Mouse (Mus musculus) B cell, adult (primary cell): ENCODE measurements around the gene Gab2. TPM values are rescaled to one million over a fixed set of nuclear protein-coding genes. Genes with fewer than 3 reads are reported as not detected.

ENCODE experiments used
- total RNA-seq: library from RNA; stranded (reverse); gene quantifications from 4 replicates; pipeline ENCODE4 v1.2.4, GENCODE M21; 2023; ENCODE audit not compliant: inconsistent age

Gene Gab2
- total RNA-seq: 0.66 to 1.2 TPM (median 0.79 TPM) in 4 replicates

DNA sequence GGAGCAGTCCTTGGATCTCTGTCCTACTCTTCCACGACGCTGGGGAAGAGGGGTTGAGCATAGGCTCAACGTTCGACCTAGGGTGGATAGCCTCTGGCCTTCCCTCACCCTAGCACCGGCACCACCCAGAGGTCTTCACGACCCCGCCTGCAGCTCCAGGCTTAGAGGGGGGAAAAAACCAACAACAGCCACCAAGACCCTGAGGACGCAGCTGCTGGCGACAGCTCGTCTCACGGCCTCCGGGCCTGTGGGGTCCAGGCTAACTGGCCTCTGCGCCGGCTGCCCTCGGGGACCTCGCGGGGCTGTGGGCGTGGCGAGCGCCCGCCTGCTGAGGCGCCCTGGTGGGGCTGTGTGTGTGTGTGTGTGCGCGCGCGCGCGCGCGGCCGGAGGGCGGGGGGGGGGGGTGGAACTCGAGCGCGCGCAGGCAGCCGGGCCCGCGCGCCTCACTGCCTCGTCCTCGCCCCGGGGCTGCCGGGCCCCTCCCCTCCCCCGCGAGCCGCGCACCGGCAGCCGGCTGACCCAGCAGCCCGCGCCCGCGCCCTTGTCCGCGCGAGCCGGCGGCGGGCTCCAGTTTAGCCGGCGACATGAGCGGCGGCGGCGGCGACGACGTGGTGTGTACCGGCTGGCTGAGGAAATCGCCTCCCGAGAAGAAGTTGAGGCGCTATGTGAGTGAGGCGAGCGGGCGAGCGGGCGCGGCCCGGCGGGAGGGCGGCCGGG is at the start of gene Gab2:
Gene Gab2, plus strand, starts transcription at position 345 of the 717 bp plus-strand sequence.

DNA sequence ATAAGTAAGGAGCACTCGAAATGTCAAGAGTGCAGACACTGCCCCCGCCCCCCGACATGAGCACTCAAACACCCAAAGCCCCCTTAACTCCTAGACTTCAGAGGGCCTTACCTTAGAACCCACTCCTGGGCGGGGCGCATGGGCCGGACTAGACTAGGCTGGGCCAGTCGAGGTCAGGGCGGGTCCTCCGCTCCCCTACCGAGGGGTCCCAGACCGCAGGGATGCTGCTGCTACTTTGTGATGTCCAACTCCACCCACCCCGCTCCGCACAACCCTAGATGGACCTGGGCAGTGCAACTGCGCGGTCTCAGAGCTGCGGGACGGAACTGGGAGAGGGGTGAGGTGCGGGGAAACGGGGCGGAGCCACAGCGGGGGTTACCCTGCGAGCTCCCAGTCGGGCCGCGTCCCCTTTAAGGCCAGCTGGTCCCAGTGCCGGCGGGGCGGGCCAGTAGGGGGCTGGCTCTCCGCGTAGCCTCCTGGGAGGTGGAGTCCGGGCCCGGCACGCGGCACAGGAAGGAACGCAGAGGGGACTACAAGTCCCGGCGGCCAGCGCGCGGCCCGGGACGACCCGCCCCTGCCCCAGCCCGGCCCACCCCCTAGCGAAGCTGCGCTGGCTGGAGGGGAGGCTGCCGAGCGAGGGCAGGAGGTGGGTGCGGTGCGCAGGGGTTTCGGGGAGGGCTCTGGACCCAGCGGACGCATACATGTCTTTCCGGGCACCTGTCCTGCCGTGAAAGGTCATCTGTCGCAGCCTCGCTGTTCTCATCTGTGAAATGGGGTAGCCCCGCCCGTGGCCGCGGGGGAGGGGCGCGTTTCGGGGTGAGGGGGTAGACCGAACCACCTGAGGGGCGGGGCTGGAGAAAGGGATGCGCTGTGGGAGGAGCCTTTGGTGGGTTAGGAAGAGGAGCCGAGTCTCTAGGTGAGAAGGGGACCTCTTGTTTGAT is 250.6 kb downstream of the Gab2 start, which contains the start of the genes Usp35 and Kctd21:
Gene Usp35, minus strand, starts transcription at position 295 of the 941 bp plus-strand sequence.
Gene Kctd21, plus strand, starts transcription at position 602 of the 941 bp plus-strand sequence.

Other genes starting within 250 kb of the Gab2 start
- gene Nars2, start 130.1 kb upstream of the Gab2 start, total RNA-seq: 14.4 to 17.7 TPM (median 17.1 TPM) in 4 replicates